Mouse (Mus musculus): ENCODE data around the gene Sema3b.

GRCm38 (mm10) chr9:107599842-107600241, 9.2 kb downstream of the Sema3b start:
- TF ChIP-seq CTCF (IDR thresholded peaks at IDR 0.05; ENCODE audit: insufficient read depth, low read length), result no peak
- TF ChIP-seq POLR2A (IDR thresholded peaks at IDR 0.05; ENCODE audit: borderline replicate concordance, extremely low read depth, low read depth, low read length), result no peak

Measured in lung, adult 2 months (tissue).